Comparison of ENCODE assay signal across 10 mouse cellular contexts in genomic region chr1:128589488-128589887, GRCm38 (mm10). TPM values are rescaled to one million over a fixed set of nuclear protein-coding genes. Genes with fewer than 3 reads are reported as not detected.
DNase-seq lines count a peak whose midpoint lies in the region; ATAC-seq and TF ChIP-seq lines count a peak whose summit lies in the region.
"Had no signal": no experiment of that assay in that cellular context is flagged by ENCODE, and none has a peak within 500 bp of the region (broad histone marks: within the 10 kb centered on the region; RNA-seq: fewer than 3 reads in every experiment).

No protein-coding gene starts in this region.

- TF ChIP-seq POLR2A in thymus, adult 2 months (IDR thresholded peaks at IDR 0.05; ENCODE audit: control insufficient read depth, extremely low read depth, insufficient read depth, low read length, poor library complexity), result no peak

- 87% methylated on average over 9 of the region's 9 CpGs for WGBS in heart, embryonic 15.5 days
- WGBS in thymus, adult 2 months, result 69% methylated on average over 9 of the region's 9 CpGs
- 58% methylated on average over 9 of the region's 9 CpGs for WGBS in midbrain, embryonic 12.5 days

- TF ChIP-seq CTCF in thymus, adult 2 months (IDR thresholded peaks at IDR 0.05; ENCODE audit: borderline replicate concordance, control insufficient read depth, extremely low read depth, insufficient read depth, low read length, poor library complexity), result no peak

- peaks cover 31% of the 10 kb centered on the region for H3K27me3 ChIP-seq in heart, embryonic 15.5 days
- no peaks in the 10 kb centered on the region for H3K27me3 ChIP-seq in thymus, adult 2 months (ENCODE audit: control insufficient read depth, insufficient read depth, low read length)
- no peaks in the 10 kb centered on the region for H3K27me3 ChIP-seq in midbrain, embryonic 12.5 days

- no peak overlapping the region for H3K27ac ChIP-seq in heart, embryonic 15.5 days
- peak overlapping the region; percentile 50 for H3K27ac ChIP-seq in thymus, adult 2 months (ENCODE audit: control insufficient read depth, insufficient read depth, low read length)
- peak overlapping the region; percentile 60 for H3K27ac ChIP-seq in midbrain, embryonic 12.5 days (replicated peaks)
- H3K27ac ChIP-seq: heart, embryonic 10.5 days had no signal

- no peak for DNase-seq in heart, adult 18-20 months
- DNase-seq in thymus, adult 2 months, result no peak
- no peak for DNase-seq in thymus, postnatal 0 days (ENCODE audit: low spot score)
- no peak for DNase-seq in left cerebral cortex, postnatal 25 days (ENCODE audit: low spot score in 2 of 2)
- DNase-seq in embryo, embryonic 9.5 days (ENCODE audit: extremely low spot score), result no peak
- no peak for DNase-seq in thymus, postnatal 10 days (ENCODE audit: low spot score in 2 of 2)
- DNase-seq: lung, postnatal 14 days had no signal

- intact Hi-C loops in left cerebral cortex, postnatal 25 days (cut with DNase I), result no loop called here

- H3K4me3 ChIP-seq in heart, embryonic 15.5 days, result peak overlapping the region; percentile 29; the same call in 1 of the 2 replicates
- peak overlapping the region; percentile 46 for H3K4me3 ChIP-seq in thymus, adult 2 months (ENCODE audit: control insufficient read depth, insufficient read depth, low read length)
- H3K4me3 ChIP-seq in midbrain, embryonic 12.5 days, result peak overlapping the region; percentile 84

- H3K36me3 ChIP-seq in heart, embryonic 15.5 days, result no peaks in the 10 kb centered on the region
- peaks cover 30% of the 10 kb centered on the region for H3K36me3 ChIP-seq in thymus, adult 2 months (ENCODE audit: control insufficient read depth, insufficient read depth, low read length)
- peaks cover 11% of the 10 kb centered on the region for H3K36me3 ChIP-seq in midbrain, embryonic 12.5 days

- peaks cover 34% of the 10 kb centered on the region for H3K4me1 ChIP-seq in heart, embryonic 15.5 days (replicated peaks)
- peaks cover 18% of the 10 kb centered on the region for H3K4me1 ChIP-seq in thymus, adult 2 months (replicated peaks; ENCODE audit: control insufficient read depth, insufficient read depth, low read length)
- H3K4me1 ChIP-seq in midbrain, embryonic 12.5 days, result peaks cover 65% of the 10 kb centered on the region

- H3K9me3 ChIP-seq in heart, embryonic 15.5 days (replicated peaks), result no peaks in the 10 kb centered on the region
- H3K9me3 ChIP-seq in midbrain, embryonic 12.5 days, result no peaks in the 10 kb centered on the region
- H3K9me3 ChIP-seq: heart, embryonic 10.5 days had no signal

- H3K4me2 ChIP-seq in heart, embryonic 15.5 days, result peak overlapping the region; percentile 95; the same call in 1 of the 2 replicates
- peak overlapping the region; percentile 74 for H3K4me2 ChIP-seq in midbrain, embryonic 12.5 days (replicated peaks)

- ATAC-seq in heart, embryonic 15.5 days (replicated peaks; ENCODE audit: insufficient number of reproducible peaks, insufficient read depth, low FRiP score, low read depth), result no peak
- no peak for ATAC-seq in midbrain, embryonic 12.5 days (ENCODE audit: low FRiP score, low read depth)

- no peak overlapping the region for H3K9ac ChIP-seq in heart, embryonic 15.5 days
- peak overlapping the region; percentile 90 for H3K9ac ChIP-seq in midbrain, embryonic 12.5 days (replicated peaks)

RNA-seq across cellular contexts. Expression of gene Cxcr4, which starts 2.6 kb away (rescaled TPM):
- 2.2 and 3.5 TPM in 2 replicates for polyA plus RNA-seq in heart, embryonic 15.5 days (2015; fragmentation: Nextera tagmentation; extraction: Ambion mirVana)
- 10 to 100 TPM in 1 of 2 experiments, 1 to 10 TPM in 1; 8.9 to 14.7 TPM for total RNA-seq in heart, adult 18-20 months (2021)
- 1,143 and 1,279 TPM in 2 replicates for polyA plus RNA-seq in thymus, adult 2 months (2012; rRNA removed)
- 47.1 and 49.8 TPM in 2 replicates for polyA plus RNA-seq in thymus, postnatal 0 days (2015; fragmentation: Nextera tagmentation; extraction: Ambion mirVana)
- 18.9 and 19.4 TPM in 2 replicates for polyA plus RNA-seq in midbrain, embryonic 12.5 days (2016; fragmentation: Nextera tagmentation; extraction: Ambion mirVana)
- 1 to 10 TPM; 1.6 to 2.4 TPM for total RNA-seq in left cerebral cortex, postnatal 25 days (2021)

Comparison
In these comparisons a context has a peak if more than half of its experiments do, and no peak if none do; other contexts are left out.
1. RNA of gene Cxcr4, which starts 2.6 kb away (polyA plus RNA-seq): 1,143 to 1,279 TPM in thymus, adult 2 months; 47.1 to 49.8 TPM in thymus, postnatal 0 days, 18.9 to 19.4 TPM in midbrain, embryonic 12.5 days and 2.2 to 3.5 TPM in heart, embryonic 15.5 days; every median in the first group is over 10 times any median in the second.
2. H3K4me3 ChIP-seq: peak in every context shown above with its lines; median percentile 84 in midbrain, embryonic 12.5 days; 46 in thymus, adult 2 months; 29 in heart, embryonic 15.5 days.